Mouse (Mus musculus): ENCODE results near the gene Riok2. TPM values are rescaled to one million over a fixed set of nuclear protein-coding genes. Genes with fewer than 3 reads are reported as not detected.

The Riok2 gene
- polyA plus RNA-seq, 2 experiments, result 24.5 to 33.7 TPM

DNA sequence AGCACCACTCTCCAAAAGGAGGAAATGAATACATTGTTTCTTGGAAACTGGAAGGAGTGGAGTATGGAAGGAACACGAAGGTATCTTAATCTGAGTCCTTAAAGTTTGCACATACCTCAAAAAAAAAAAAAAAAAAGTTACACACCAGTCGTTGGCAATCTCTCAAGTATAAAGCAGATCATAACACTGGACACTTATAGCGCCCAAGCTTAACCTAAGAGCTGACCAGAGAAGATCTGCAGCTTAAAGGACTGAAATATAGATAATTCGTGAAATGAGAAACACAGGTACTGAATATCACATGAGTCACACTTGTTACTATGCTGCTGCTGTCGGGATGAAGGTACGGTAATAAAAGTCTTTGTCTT lies 575 bp upstream of the Riok2 start:
- TF ChIP-seq POLR2A (IDR thresholded peaks at IDR 0.05; ENCODE audit: borderline replicate concordance, extremely low read depth, insufficient read depth, insufficient read length), result no peak
- no peak; the same call in 1 of the 2 replicates for ATAC-seq (ENCODE audit: low FRiP score, low read depth)
- Histone ChIP-seq H3K27me3 (ENCODE audit: control insufficient read depth, insufficient read depth, low read length) (no peaks in the 10 kb centered on the region), H3K4me1 (ENCODE audit: control insufficient read depth, insufficient read depth, low read length) (peaks cover 5% of the 10 kb centered on the region; the same call in 1 of the 2 replicates), H3K9ac (ENCODE audit: low read depth, low read length, severe bottlenecking) (peak overlapping the region; percentile 78), H3K27ac (replicated peaks; ENCODE audit: low read depth, low read length) (peak overlapping the region; percentile 82), H3K9me3 (ENCODE audit: control insufficient read depth, low read length) (no peaks in the 10 kb centered on the region), H3K4me3 (replicated peaks; ENCODE audit: low read length) (peak overlapping the region; percentile 70), H3K36me3 (ENCODE audit: control insufficient read depth, insufficient read depth, low read length) (peaks cover 9% of the 10 kb centered on the region), H3K4me2 (replicated peaks; ENCODE audit: low read depth, low read length, severe bottlenecking) (peak overlapping the region; percentile 75)
- DNase-seq (ENCODE audit: low spot score), result no peak
- 4% methylated on average over 6 of the region's 6 CpGs for WGBS

- Histone ChIP-seq H3K9me3 (ENCODE audit: control insufficient read depth, low read length) (no peaks in the 10 kb centered on the region), H3K36me3 (ENCODE audit: control insufficient read depth, insufficient read depth, low read length) (peaks cover 17% of the 10 kb centered on the region), H3K27ac (replicated peaks; ENCODE audit: low read depth, low read length) (no peak overlapping the region), H3K4me2 (replicated peaks; ENCODE audit: low read depth, low read length, severe bottlenecking) (peak overlapping the region; percentile 75), H3K9ac (ENCODE audit: low read depth, low read length, severe bottlenecking) (peak overlapping the region; percentile 78; the same call in 1 of the 2 replicates), H3K27me3 (ENCODE audit: control insufficient read depth, insufficient read depth, low read length) (no peaks in the 10 kb centered on the region), H3K4me1 (ENCODE audit: control insufficient read depth, insufficient read depth, low read length) (peaks cover 5% of the 10 kb centered on the region; the same call in 1 of the 2 replicates), H3K4me3 (replicated peaks; ENCODE audit: low read length) (peak overlapping the region; percentile 70)
- ATAC-seq (ENCODE audit: low FRiP score, low read depth), result no peak
- no peak for TF ChIP-seq POLR2A (IDR thresholded peaks at IDR 0.05; ENCODE audit: borderline replicate concordance, extremely low read depth, insufficient read depth, insufficient read length)
- DNase-seq (ENCODE audit: low spot score), result no peak
- 88% methylated on average over 3 of the region's 3 CpGs for WGBS
Observed at GRCm38 (mm10) chr17:17375581-17375980, 1.5 kb downstream of the Riok2 start.

GRCm38 (mm10) chr17:17383703-17384102 lies 9.6 kb downstream of the Riok2 start:
- Histone ChIP-seq H3K9me3 (ENCODE audit: control insufficient read depth, low read length) (no peaks in the 10 kb centered on the region), H3K4me2 (replicated peaks; ENCODE audit: low read depth, low read length, severe bottlenecking) (no peak overlapping the region), H3K27me3 (ENCODE audit: control insufficient read depth, insufficient read depth, low read length) (no peaks in the 10 kb centered on the region), H3K36me3 (ENCODE audit: control insufficient read depth, insufficient read depth, low read length) (peaks cover 66% of the 10 kb centered on the region), H3K27ac (replicated peaks; ENCODE audit: low read depth, low read length) (no peak overlapping the region), H3K9ac (ENCODE audit: low read depth, low read length, severe bottlenecking) (no peak overlapping the region), H3K4me3 (replicated peaks; ENCODE audit: low read length) (no peak overlapping the region), H3K4me1 (ENCODE audit: control insufficient read depth, insufficient read depth, low read length) (no peaks in the 10 kb centered on the region)
- DNase-seq (ENCODE audit: low spot score) (no peak), ATAC-seq (ENCODE audit: low FRiP score, low read depth) (no peak)
- WGBS, result 96% methylated on average over 4 of the region's 4 CpGs
- TF ChIP-seq POLR2A (IDR thresholded peaks at IDR 0.05; ENCODE audit: borderline replicate concordance, extremely low read depth, insufficient read depth, insufficient read length), result no peak

DNA sequence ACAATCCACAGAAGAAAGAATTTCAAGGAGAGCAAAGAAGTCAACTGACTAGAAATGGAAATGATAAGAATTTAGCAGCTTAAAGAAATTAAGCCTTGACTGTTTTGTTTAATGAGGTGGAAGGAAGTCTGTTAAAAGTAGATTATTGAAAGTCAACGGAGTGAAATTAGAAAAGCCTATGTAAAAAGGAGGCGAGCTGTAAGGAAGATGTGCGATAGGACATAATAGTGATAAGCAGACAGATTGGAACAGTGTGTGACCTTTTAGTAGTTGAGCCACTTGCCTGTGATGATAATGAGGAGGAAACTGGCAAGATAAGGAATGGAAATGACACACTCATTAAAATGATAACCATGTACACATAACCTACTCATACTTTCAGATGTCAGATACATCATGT lies 10.4 kb downstream of the Riok2 start:
- Histone ChIP-seq H3K9ac (ENCODE audit: low read depth, low read length, severe bottlenecking) (no peak overlapping the region), H3K36me3 (ENCODE audit: control insufficient read depth, insufficient read depth, low read length) (peaks cover 68% of the 10 kb centered on the region), H3K27me3 (ENCODE audit: control insufficient read depth, insufficient read depth, low read length) (no peaks in the 10 kb centered on the region), H3K4me2 (replicated peaks; ENCODE audit: low read depth, low read length, severe bottlenecking) (no peak overlapping the region), H3K9me3 (ENCODE audit: control insufficient read depth, low read length) (no peaks in the 10 kb centered on the region), H3K4me1 (ENCODE audit: control insufficient read depth, insufficient read depth, low read length) (no peaks in the 10 kb centered on the region), H3K27ac (replicated peaks; ENCODE audit: low read depth, low read length) (no peak overlapping the region), H3K4me3 (replicated peaks; ENCODE audit: low read length) (no peak overlapping the region)
- no peak for DNase-seq (ENCODE audit: low spot score)
- no peak for ATAC-seq (ENCODE audit: low FRiP score, low read depth)
- WGBS, result 96% methylated on average over 3 of the region's 3 CpGs
- TF ChIP-seq POLR2A (IDR thresholded peaks at IDR 0.05; ENCODE audit: borderline replicate concordance, extremely low read depth, insufficient read depth, insufficient read length), result no peak

GRCm38 (mm10) chr17:17386117-17386516 lies 12.0 kb downstream of the Riok2 start:
- DNase-seq (ENCODE audit: low spot score) (no peak), ATAC-seq (ENCODE audit: low FRiP score, low read depth) (no peak)
- Histone ChIP-seq H3K4me3 (replicated peaks; ENCODE audit: low read length) (no peak overlapping the region), H3K4me2 (replicated peaks; ENCODE audit: low read depth, low read length, severe bottlenecking) (no peak overlapping the region), H3K27me3 (ENCODE audit: control insufficient read depth, insufficient read depth, low read length) (no peaks in the 10 kb centered on the region), H3K9me3 (ENCODE audit: control insufficient read depth, low read length) (no peaks in the 10 kb centered on the region), H3K36me3 (ENCODE audit: control insufficient read depth, insufficient read depth, low read length) (peaks cover 70% of the 10 kb centered on the region), H3K9ac (ENCODE audit: low read depth, low read length, severe bottlenecking) (no peak overlapping the region), H3K4me1 (ENCODE audit: control insufficient read depth, insufficient read depth, low read length) (no peaks in the 10 kb centered on the region), H3K27ac (replicated peaks; ENCODE audit: low read depth, low read length) (no peak overlapping the region)
- no peak for TF ChIP-seq POLR2A (IDR thresholded peaks at IDR 0.05; ENCODE audit: borderline replicate concordance, extremely low read depth, insufficient read depth, insufficient read length)
- WGBS, result 89% methylated on average over 2 of the region's 2 CpGs

GRCm38 (mm10) chr17:17391823-17392222 lies 17.7 kb downstream of the Riok2 start:
- Histone ChIP-seq H3K4me1 (ENCODE audit: control insufficient read depth, insufficient read depth, low read length) (no peaks in the 10 kb centered on the region), H3K36me3 (ENCODE audit: control insufficient read depth, insufficient read depth, low read length) (peaks cover 42% of the 10 kb centered on the region), H3K9ac (ENCODE audit: low read depth, low read length, severe bottlenecking) (no peak overlapping the region), H3K27ac (replicated peaks; ENCODE audit: low read depth, low read length) (no peak overlapping the region), H3K4me2 (replicated peaks; ENCODE audit: low read depth, low read length, severe bottlenecking) (no peak overlapping the region), H3K4me3 (replicated peaks; ENCODE audit: low read length) (no peak overlapping the region), H3K9me3 (ENCODE audit: control insufficient read depth, low read length) (no peaks in the 10 kb centered on the region), H3K27me3 (ENCODE audit: control insufficient read depth, insufficient read depth, low read length) (no peaks in the 10 kb centered on the region)
- WGBS, result 89% methylated on average over 4 of the region's 4 CpGs
- no peak for DNase-seq (ENCODE audit: low spot score)
- TF ChIP-seq POLR2A (IDR thresholded peaks at IDR 0.05; ENCODE audit: borderline replicate concordance, extremely low read depth, insufficient read depth, insufficient read length), result no peak
- no peak for ATAC-seq (ENCODE audit: low FRiP score, low read depth)
